Mouse (Mus musculus): ENCODE measurements around the gene 1600002K03Rik. TPM values are rescaled to one million over a fixed set of nuclear protein-coding genes. Genes with fewer than 3 reads are reported as not detected.
A peak's percentile ranks its signal among the peaks of the same experiment; 100 is the strongest.
"Not testable (repeated sequence)": the region's sequence is repeated elsewhere in the genome, so short reads cannot be mapped to it uniquely, and the experiment has no call there.

The 1600002K03Rik gene
- polyA plus RNA-seq, 1 experiment = 10.9 TPM

GRCm38 (mm10) chr10:80164998-80165344, 7.8 kb upstream of the 1600002K03Rik start:
- Histone ChIP-seq H3K4me3 (ENCODE audit: insufficient read depth, low read depth, low read length) (peak overlapping the region; percentile 52), H3K27ac (replicated peaks; ENCODE audit: low read depth, low read length) (peak overlapping the region; percentile 47; the same call in 1 of the 2 replicates), H3K4me1 (ENCODE audit: control insufficient read depth, insufficient read depth, insufficient read length, low read length) (peaks cover 23% of the 10 kb centered on the region)

- Histone ChIP-seq H3K4me3 (ENCODE audit: insufficient read depth, low read depth, low read length) (peak within 1 kb of the TSS; percentile 52), H3K4me1 (ENCODE audit: control insufficient read depth, insufficient read depth, insufficient read length, low read length) (peaks cover 20% of the 10 kb centered on the region), H3K27ac (replicated peaks; ENCODE audit: low read depth, low read length) (peak within 1 kb of the TSS; percentile 68)
These were observed 7.2 kb upstream of the 1600002K03Rik start, which contains the start of gene Cirbp for GRCm38 (mm10) chr10:80165392-80166128. Gene Cirbp (plus strand): TSS chr10:80165985.

- H3K4me3 ChIP-seq (ENCODE audit: insufficient read depth, low read depth, low read length); H3K27ac ChIP-seq (replicated peaks; ENCODE audit: low read depth, low read length): not testable (repeated sequence)
- peaks cover 18% of the 10 kb centered on the region for H3K4me1 ChIP-seq (ENCODE audit: control insufficient read depth, insufficient read depth, insufficient read length, low read length)
These were observed 6.6 kb upstream of the 1600002K03Rik start for GRCm38 (mm10) chr10:80166136-80166535.

- peak overlapping the region; percentile 87 for H3K4me3 ChIP-seq (ENCODE audit: insufficient read depth, low read depth, low read length)
- H3K4me1 ChIP-seq (ENCODE audit: control insufficient read depth, insufficient read depth, insufficient read length, low read length) = peaks cover 12% of the 10 kb centered on the region; the same call in 1 of the 2 replicates
- peak overlapping the region; percentile 82 for H3K27ac ChIP-seq (replicated peaks; ENCODE audit: low read depth, low read length)
These were observed 5.2 kb upstream of the 1600002K03Rik start for GRCm38 (mm10) chr10:80167460-80168037.

GRCm38 (mm10) chr10:80168038-80168661, 4.6 kb upstream of the 1600002K03Rik start:
- Histone ChIP-seq H3K27ac (replicated peaks; ENCODE audit: low read depth, low read length) (peak overlapping the region; percentile 82), H3K4me1 (ENCODE audit: control insufficient read depth, insufficient read depth, insufficient read length, low read length) (peaks cover 12% of the 10 kb centered on the region; the same call in 1 of the 2 replicates), H3K4me3 (ENCODE audit: insufficient read depth, low read depth, low read length) (peak overlapping the region; percentile 87)

GRCm38 (mm10) chr10:80169070-80169469, 3.7 kb upstream of the 1600002K03Rik start:
- Histone ChIP-seq H3K4me1 (ENCODE audit: control insufficient read depth, insufficient read depth, insufficient read length, low read length) (peaks cover 7% of the 10 kb centered on the region; the same call in 1 of the 2 replicates), H3K4me3 (ENCODE audit: insufficient read depth, low read depth, low read length) (no peak overlapping the region), H3K27ac (replicated peaks; ENCODE audit: low read depth, low read length) (no peak overlapping the region)

- Histone ChIP-seq H3K4me3 (ENCODE audit: insufficient read depth, low read depth, low read length) (no peak overlapping the region), H3K4me1 (ENCODE audit: control insufficient read depth, insufficient read depth, insufficient read length, low read length) (peaks cover 4% of the 10 kb centered on the region; the same call in 1 of the 2 replicates), H3K27ac (replicated peaks; ENCODE audit: low read depth, low read length) (no peak overlapping the region)
These were observed 3.1 kb upstream of the 1600002K03Rik start for GRCm38 (mm10) chr10:80169651-80170050.

GRCm38 (mm10) chr10:80170052-80170451, 2.7 kb upstream of the 1600002K03Rik start:
- Histone ChIP-seq H3K4me1 (ENCODE audit: control insufficient read depth, insufficient read depth, insufficient read length, low read length) (peaks cover 4% of the 10 kb centered on the region; the same call in 1 of the 2 replicates), H3K4me3 (ENCODE audit: insufficient read depth, low read depth, low read length) (no peak overlapping the region), H3K27ac (replicated peaks; ENCODE audit: low read depth, low read length) (no peak overlapping the region)

GRCm38 (mm10) chr10:80170601-80171021, 2.1 kb upstream of the 1600002K03Rik start:
- no peak overlapping the region for H3K4me3 ChIP-seq (ENCODE audit: insufficient read depth, low read depth, low read length)
- peaks cover 4% of the 10 kb centered on the region; the same call in 1 of the 2 replicates for H3K4me1 ChIP-seq (ENCODE audit: control insufficient read depth, insufficient read depth, insufficient read length, low read length)
- no peak overlapping the region for H3K27ac ChIP-seq (replicated peaks; ENCODE audit: low read depth, low read length)

GRCm38 (mm10) chr10:80171252-80171651, 1.5 kb upstream of the 1600002K03Rik start:
- Histone ChIP-seq H3K4me3 (ENCODE audit: insufficient read depth, low read depth, low read length) (no peak overlapping the region), H3K4me1 (ENCODE audit: control insufficient read depth, insufficient read depth, insufficient read length, low read length) (peaks cover 4% of the 10 kb centered on the region; the same call in 1 of the 2 replicates), H3K27ac (replicated peaks; ENCODE audit: low read depth, low read length) (no peak overlapping the region)

- Histone ChIP-seq H3K27ac (replicated peaks; ENCODE audit: low read depth, low read length) (no peak overlapping the region; the same call in 1 of the 2 replicates), H3K4me1 (ENCODE audit: control insufficient read depth, insufficient read depth, insufficient read length, low read length) (peaks cover 4% of the 10 kb centered on the region; the same call in 1 of the 2 replicates), H3K4me3 (ENCODE audit: insufficient read depth, low read depth, low read length) (no peak overlapping the region; the same call in 1 of the 2 replicates)
These were observed 801 bp upstream of the 1600002K03Rik start for GRCm38 (mm10) chr10:80171760-80172526.

GRCm38 (mm10) chr10:80173358-80173757, 614 bp downstream of the 1600002K03Rik start:
- Histone ChIP-seq H3K27ac (replicated peaks; ENCODE audit: low read depth, low read length) (peak overlapping the region; percentile 49), H3K4me3 (ENCODE audit: insufficient read depth, low read depth, low read length) (peak overlapping the region; percentile 82), H3K4me1 (ENCODE audit: control insufficient read depth, insufficient read depth, insufficient read length, low read length) (peaks cover 4% of the 10 kb centered on the region; the same call in 1 of the 2 replicates)

GRCm38 (mm10) chr10:80173955-80174640, 1.4 kb downstream of the 1600002K03Rik start:
- peaks cover 4% of the 10 kb centered on the region; the same call in 1 of the 2 replicates for H3K4me1 ChIP-seq (ENCODE audit: control insufficient read depth, insufficient read depth, insufficient read length, low read length)
- H3K4me3 ChIP-seq (ENCODE audit: insufficient read depth, low read depth, low read length) = no peak overlapping the region
- no peak overlapping the region for H3K27ac ChIP-seq (replicated peaks; ENCODE audit: low read depth, low read length)

- Histone ChIP-seq H3K4me1 (ENCODE audit: control insufficient read depth, insufficient read depth, insufficient read length, low read length) (peaks cover 4% of the 10 kb centered on the region; the same call in 1 of the 2 replicates), H3K27ac (replicated peaks; ENCODE audit: low read depth, low read length) (no peak overlapping the region), H3K4me3 (ENCODE audit: insufficient read depth, low read depth, low read length) (no peak overlapping the region)
These were observed 2.0 kb downstream of the 1600002K03Rik start for GRCm38 (mm10) chr10:80174705-80175104.

Measured in brown adipose tissue, adult 24 weeks (tissue).